Mouse (Mus musculus): ENCODE results near the gene Olfr311. TPM values are rescaled to one million over a fixed set of nuclear protein-coding genes. Genes with fewer than 3 reads are reported as not detected.

The Olfr311 gene
- total and polyA plus RNA-seq, 2 experiments = not detected

DNA sequence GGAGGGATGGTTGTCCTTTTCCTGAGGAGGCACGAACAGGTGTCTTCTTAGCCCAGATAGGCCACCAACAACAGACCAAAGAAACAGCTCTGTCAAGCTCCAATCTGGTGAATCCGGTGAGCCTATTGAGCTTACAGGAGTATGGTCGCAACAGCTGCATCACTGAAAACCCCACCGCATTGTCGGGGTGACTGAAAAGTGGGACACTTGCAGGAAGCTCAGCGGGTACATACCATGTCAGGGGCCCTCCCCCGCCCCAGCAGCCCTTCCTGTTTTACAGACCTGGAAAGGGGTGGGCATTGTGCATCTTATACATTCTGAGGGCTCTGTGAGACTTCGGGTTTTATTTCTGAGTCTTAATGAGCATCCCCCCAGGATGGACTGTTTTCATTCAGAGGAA lies 44.7 kb downstream of the Olfr311 start:
- Histone ChIP-seq H3K9ac (ENCODE audit: low read depth, low read length) (no peak overlapping the region), H3K27me3 (ENCODE audit: control insufficient read depth, insufficient read depth, low read length) (no peaks in the 10 kb centered on the region), H3K27ac (replicated peaks; ENCODE audit: insufficient read depth, low read depth, low read length) (no peak overlapping the region), H3K4me1 (ENCODE audit: control insufficient read depth, insufficient read depth, low read length) (peaks cover 2% of the 10 kb centered on the region; the same call in 1 of the 2 replicates), H3K79me2 (ENCODE audit: control insufficient read depth, insufficient read depth, low read length) (no peaks in the 10 kb centered on the region), H3K4me3 (ENCODE audit: insufficient read depth, low read depth, low read length) (no peak overlapping the region), H3K36me3 (ENCODE audit: control insufficient read depth, insufficient read depth, low read length) (peaks cover 17% of the 10 kb centered on the region)
- DNase-seq (ENCODE audit: extremely low read depth, low read depth, low spot score) = no peak
- WGBS = 88% methylated on average over 8 of the region's 8 CpGs
- TF ChIP-seq POLR2A (IDR thresholded peaks at IDR 0.05; ENCODE audit: extremely low read depth, insufficient read depth, low read length) (no peak), CTCF (IDR thresholded peaks at IDR 0.05; ENCODE audit: low read depth, low read length) (no peak)

DNA sequence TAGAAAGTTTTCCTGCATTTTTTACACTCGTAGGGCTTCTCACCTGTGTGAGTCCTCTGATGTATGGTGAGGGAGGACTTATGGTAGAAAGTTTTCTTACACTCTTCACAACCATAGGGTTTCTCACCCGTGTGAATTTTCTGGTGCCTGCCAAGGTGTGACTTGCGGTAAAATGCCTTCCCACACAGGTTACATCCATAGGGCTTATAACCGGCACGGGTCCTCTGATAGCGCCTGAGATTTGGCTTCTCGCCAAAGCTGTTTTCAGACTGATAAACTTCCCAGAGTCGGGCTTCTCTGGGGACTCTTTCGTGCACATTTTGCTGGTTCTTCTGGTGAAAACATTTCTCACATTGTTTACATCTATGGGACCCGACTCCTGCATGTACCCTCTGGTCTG lies 51.5 kb downstream of the Olfr311 start:
- Histone ChIP-seq H3K79me2 (ENCODE audit: control insufficient read depth, insufficient read depth, low read length) (no peaks in the 10 kb centered on the region), H3K27me3 (ENCODE audit: control insufficient read depth, insufficient read depth, low read length) (no peaks in the 10 kb centered on the region), H3K36me3 (ENCODE audit: control insufficient read depth, insufficient read depth, low read length) (peaks cover 35% of the 10 kb centered on the region), H3K9ac (ENCODE audit: low read depth, low read length) (no peak overlapping the region), H3K4me1 (ENCODE audit: control insufficient read depth, insufficient read depth, low read length) (no peaks in the 10 kb centered on the region), H3K27ac (replicated peaks; ENCODE audit: insufficient read depth, low read depth, low read length) (no peak overlapping the region), H3K4me3 (ENCODE audit: insufficient read depth, low read depth, low read length) (no peak overlapping the region)
- no peak for TF ChIP-seq CTCF (IDR thresholded peaks at IDR 0.05; ENCODE audit: low read depth, low read length)
- no peak for TF ChIP-seq POLR2A (IDR thresholded peaks at IDR 0.05; ENCODE audit: extremely low read depth, insufficient read depth, low read length)
- no peak for DNase-seq (ENCODE audit: extremely low read depth, low read depth, low spot score)
- WGBS = 89% methylated on average over 10 of the region's 10 CpGs

Other genes starting within 250 kb of the Olfr311 start
- not detected in 2 replicates for gene Olfr324, start 244.1 kb upstream of the Olfr311 start, total RNA-seq (2014; rRNA removed)
- not detected in 2 replicates for gene Olfr324, start 244.1 kb upstream of the Olfr311 start, polyA plus RNA-seq (2012; rRNA removed)
- gene 2210407C18Rik, start 223.2 kb upstream of the Olfr311 start, total RNA-seq (2014; rRNA removed) = 0.27 TPM in 1 of 2 replicates, not detected in the other
- gene 2210407C18Rik, start 223.2 kb upstream of the Olfr311 start, polyA plus RNA-seq (2012; rRNA removed) = not detected in 2 replicates
- not detected in 2 replicates for gene Olfr323, start 208.8 kb upstream of the Olfr311 start, total RNA-seq (2014; rRNA removed)
- gene Olfr323, start 208.8 kb upstream of the Olfr311 start, polyA plus RNA-seq (2012; rRNA removed) = not detected in 2 replicates
- gene Trim58, start 198.8 kb upstream of the Olfr311 start, total RNA-seq (2014; rRNA removed) = not detected in 2 replicates
- not detected in 2 replicates for gene Trim58, start 198.8 kb upstream of the Olfr311 start, polyA plus RNA-seq (2012; rRNA removed)
- gene Olfr322, start 180.5 kb upstream of the Olfr311 start, total RNA-seq (2014; rRNA removed) = not detected in 2 replicates
- gene Olfr322, start 180.5 kb upstream of the Olfr311 start, polyA plus RNA-seq (2012; rRNA removed) = not detected in 2 replicates
- not detected in 2 replicates for gene Olfr320, start 158.2 kb upstream of the Olfr311 start, total RNA-seq (2014; rRNA removed)
- gene Olfr320, start 158.2 kb upstream of the Olfr311 start, polyA plus RNA-seq (2012; rRNA removed) = not detected in 2 replicates
- gene Olfr319, start 140.1 kb upstream of the Olfr311 start, total RNA-seq (2014; rRNA removed) = not detected in 2 replicates
- gene Olfr319, start 140.1 kb upstream of the Olfr311 start, polyA plus RNA-seq (2012; rRNA removed) = not detected in 2 replicates
- gene Olfr318, start 115.2 kb upstream of the Olfr311 start, total RNA-seq (2014; rRNA removed) = not detected in 2 replicates
- not detected in 2 replicates for gene Olfr318, start 115.2 kb upstream of the Olfr311 start, polyA plus RNA-seq (2012; rRNA removed)
- gene Olfr317, start 100.0 kb upstream of the Olfr311 start, total RNA-seq (2014; rRNA removed) = not detected in 2 replicates
- gene Olfr317, start 100.0 kb upstream of the Olfr311 start, polyA plus RNA-seq (2012; rRNA removed) = not detected in 2 replicates
- not detected in 2 replicates for gene Olfr316, start 86.5 kb upstream of the Olfr311 start, total RNA-seq (2014; rRNA removed)
- gene Olfr316, start 86.5 kb upstream of the Olfr311 start, polyA plus RNA-seq (2012; rRNA removed) = not detected in 2 replicates
- not detected in 2 replicates for gene Olfr315, start 66.1 kb upstream of the Olfr311 start, total RNA-seq (2014; rRNA removed)
- gene Olfr315, start 66.1 kb upstream of the Olfr311 start, polyA plus RNA-seq (2012; rRNA removed) = not detected in 2 replicates
- not detected in 2 replicates for gene Olfr314, start 56.3 kb upstream of the Olfr311 start, total RNA-seq (2014; rRNA removed)
- not detected in 2 replicates for gene Olfr314, start 56.3 kb upstream of the Olfr311 start, polyA plus RNA-seq (2012; rRNA removed)
- not detected in 2 replicates for gene Fam183b, start 37.3 kb upstream of the Olfr311 start, total RNA-seq (2014; rRNA removed)
- gene Fam183b, start 37.3 kb upstream of the Olfr311 start, polyA plus RNA-seq (2012; rRNA removed) = not detected in 2 replicates
- not detected in 2 replicates for gene Olfr313, start 24.3 kb upstream of the Olfr311 start, total RNA-seq (2014; rRNA removed)
- gene Olfr313, start 24.3 kb upstream of the Olfr311 start, polyA plus RNA-seq (2012; rRNA removed) = not detected in 2 replicates
- not detected in 2 replicates for gene Olfr312, start 10.0 kb upstream of the Olfr311 start, total RNA-seq (2014; rRNA removed)
- not detected in 2 replicates for gene Olfr312, start 10.0 kb upstream of the Olfr311 start, polyA plus RNA-seq (2012; rRNA removed)
- gene Gm12258, start 7.9 kb downstream of the Olfr311 start, total RNA-seq (2014; rRNA removed) = 2.5 and 3.5 TPM in 2 replicates
- 0.92 and 1.2 TPM in 2 replicates for gene Gm12258, start 7.9 kb downstream of the Olfr311 start, polyA plus RNA-seq (2012; rRNA removed)
- gene 2810021J22Rik, start 28.0 kb downstream of the Olfr311 start, total RNA-seq (2014; rRNA removed) = 1.3 TPM in 2 replicates
- 1.8 and 2.6 TPM in 2 replicates for gene 2810021J22Rik, start 28.0 kb downstream of the Olfr311 start, polyA plus RNA-seq (2012; rRNA removed)
- gene Zfp39, start 65.0 kb downstream of the Olfr311 start, total RNA-seq (2014; rRNA removed) = 4.5 and 4.9 TPM in 2 replicates
- gene Zfp39, start 65.0 kb downstream of the Olfr311 start, polyA plus RNA-seq (2012; rRNA removed) = 0.56 and 0.66 TPM in 2 replicates
- not detected in 2 replicates for gene Btnl10, start 78.7 kb downstream of the Olfr311 start, total RNA-seq (2014; rRNA removed)
- not detected in 2 replicates for gene Btnl10, start 78.7 kb downstream of the Olfr311 start, polyA plus RNA-seq (2012; rRNA removed)
- gene Rnf187, start 99.7 kb downstream of the Olfr311 start, total RNA-seq (2014; rRNA removed) = 63.7 and 78.6 TPM in 2 replicates
- 122 and 134 TPM in 2 replicates for gene Rnf187, start 99.7 kb downstream of the Olfr311 start, polyA plus RNA-seq (2012; rRNA removed)
- 0.37 and 1.1 TPM in 2 replicates for gene Hist3h2ba, start 109.7 kb downstream of the Olfr311 start, total RNA-seq (2014; rRNA removed)
- not detected in 2 replicates for gene Hist3h2ba, start 109.7 kb downstream of the Olfr311 start, polyA plus RNA-seq (2012; rRNA removed)
- gene Hist3h2a, start 115.4 kb downstream of the Olfr311 start, total RNA-seq (2014; rRNA removed) = 7.8 and 8.1 TPM in 2 replicates
- 2.0 and 2.7 TPM in 2 replicates for gene Hist3h2a, start 115.4 kb downstream of the Olfr311 start, polyA plus RNA-seq (2012; rRNA removed)
- gene Trim17, start 115.4 kb downstream of the Olfr311 start, total RNA-seq (2014; rRNA removed) = under 0.01 TPM in 1 of 2 replicates, not detected in the other
- 0.04 TPM in 2 replicates for gene Trim17, start 115.4 kb downstream of the Olfr311 start, polyA plus RNA-seq (2012; rRNA removed)
- 12.4 and 13.4 TPM in 2 replicates for gene Trim11, start 138.8 kb downstream of the Olfr311 start, total RNA-seq (2014; rRNA removed)
- gene Trim11, start 138.8 kb downstream of the Olfr311 start, polyA plus RNA-seq (2012; rRNA removed) = 14.4 and 22.4 TPM in 2 replicates

Measured in liver, adult 2 months (tissue).